Mouse (Mus musculus): ENCODE measurements around the gene Btbd35f8. TPM values are rescaled to one million over a fixed set of nuclear protein-coding genes. Genes with fewer than 3 reads are reported as not detected.

Btbd35f8 gene
- polyA plus RNA-seq (2015; fragmentation: Illumina TruSeq; extraction: RNeasy Lipid Tissue Mini Kit (QIAGEN cat#74804); ENCODE audit: insufficient read depth, low read depth, low replicate concordance), result not detected

DNA sequence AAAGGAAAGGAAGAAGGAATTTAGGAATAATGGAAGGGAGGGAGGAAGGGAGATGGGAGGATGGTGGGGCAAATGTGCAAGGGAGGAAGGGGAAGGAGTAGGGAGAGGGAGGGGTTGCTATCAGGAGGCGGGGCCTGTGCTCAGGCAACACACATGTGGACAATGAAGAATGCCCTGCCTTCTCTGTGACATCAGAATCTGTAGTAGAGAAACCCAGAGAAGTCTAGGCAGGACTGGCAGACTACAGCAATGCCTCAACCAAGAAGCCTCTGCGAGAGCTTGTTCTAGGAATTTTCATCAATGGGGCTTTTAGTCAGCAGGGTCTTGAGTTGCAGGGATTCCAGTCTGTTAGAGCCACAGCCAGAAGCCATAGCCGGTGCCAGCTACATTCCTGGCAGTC, at the start of gene Btbd35f8:
Gene Btbd35f8 (plus strand): TSS at position 301 of the 400 bp plus-strand sequence.

Other genes with a start within 250 kb of the Btbd35f8 start
- gene Spin2g, start 211.8 kb upstream of the Btbd35f8 start, polyA plus RNA-seq (2015; fragmentation: Illumina TruSeq; extraction: RNeasy Lipid Tissue Mini Kit (QIAGEN cat#74804); ENCODE audit: insufficient read depth, low read depth, low replicate concordance), result not detected

Data from pancreas, adult 10 weeks (tissue).